Mouse (Mus musculus) small intestine, adult 2 months (tissue): ENCODE results near the gene Hs3st3b1. TPM values are rescaled to one million over a fixed set of nuclear protein-coding genes. Genes with fewer than 3 reads are reported as not detected.

Source experiments
- H3K27ac ChIP-seq: fragments of 200-500 bp; 2 replicates; pipeline ENCODE4 v1.5.1; 2012; ENCODE audit warnings: low read depth, low read length, control low read depth, inconsistent platforms; ENCODE audit not compliant: insufficient read depth
- H3K27me3 ChIP-seq: fragments of 200-500 bp; 2 replicates; pipeline ENCODE4 v1.6.1; 2012; ENCODE audit warnings: mild to moderate bottlenecking, moderate library complexity, low read length, inconsistent platforms; ENCODE audit not compliant: control insufficient read depth, insufficient read depth
- H3K36me3 ChIP-seq: fragments of 200-500 bp; 2 replicates; pipeline ENCODE4 v1.6.1; 2012; ENCODE audit warnings: mild to moderate bottlenecking, low read length, control low read depth, inconsistent platforms; ENCODE audit not compliant: control insufficient read depth, insufficient read depth
- H3K4me1 ChIP-seq: fragments of 200-500 bp; 2 replicates; pipeline ENCODE4 v1.6.1; 2012; ENCODE audit warnings: low read length, inconsistent platforms, mixed read lengths; ENCODE audit not compliant: control insufficient read depth, insufficient read depth, insufficient read length
- H3K4me3 ChIP-seq: fragments of 200-500 bp; 2 replicates; pipeline ENCODE4 v1.5.1; 2012; ENCODE audit warnings: low read depth, mild to moderate bottlenecking, control low read depth, inconsistent platforms, low read length, moderate library complexity
- CTCF ChIP-seq: fragments of 200-500 bp; IDR thresholded peaks from 2 replicates; pipeline ENCODE4 v1.5.1; 2012; ENCODE audit warnings: low read depth, mild to moderate bottlenecking, control low read depth, inconsistent platforms, low read length, moderate library complexity, mixed read lengths; ENCODE audit not compliant: insufficient replicate concordance, insufficient read length; ENCODE audit errors: extremely low read depth
- POLR2A ChIP-seq: fragments of 200-500 bp; IDR thresholded peaks from 2 replicates; pipeline ENCODE4 v1.6.1; 2012; ENCODE audit warnings: low read depth, mild to moderate bottlenecking, control low read depth, inconsistent platforms, low read length, moderate library complexity
- WGBS: fragments of 180-500 bp; shearing (Covaris S2); methylation state at CpG from one replicate; pipeline ENCODE4 v1.1.7; 2018; 5-methylcytosine and 5-hydroxymethylcytosine counted together
- polyA plus RNA-seq: library from polyadenylated mRNA; depleted of rRNA; stranded (reverse); fragments of >200 nt; gene quantifications from 2 replicates; pipeline ENCODE4 v1.2.3, GENCODE M21; 2012

Hs3st3b1 gene
- polyA plus RNA-seq, 1 experiment: 3.7 TPM

- Histone ChIP-seq H3K27ac (no peak overlapping the region), H3K36me3 (no peaks in the 10 kb centered on the region), H3K27me3 (no peaks in the 10 kb centered on the region), H3K4me3 (no peak overlapping the region), H3K4me1 (no peaks in the 10 kb centered on the region; the same call in 1 of the 2 replicates)
- 87% methylated on average over 2 of the region's 2 CpGs for WGBS
- TF ChIP-seq POLR2A (no peak), CTCF (no peak)
Observed at GRCm38 (mm10) chr11:63947024-63947423, 24.9 kb upstream of the Hs3st3b1 start.

GRCm38 (mm10) chr11:63943947-63944346, 21.9 kb upstream of the Hs3st3b1 start:
- TF ChIP-seq CTCF: no peak
- no peak for TF ChIP-seq POLR2A
- H3K4me1 ChIP-seq: no peaks in the 10 kb centered on the region; the same call in 1 of the 2 replicates
- no peak overlapping the region for H3K27ac ChIP-seq
- H3K27me3 ChIP-seq: no peaks in the 10 kb centered on the region
- WGBS: 89% methylated on average over 3 of the region's 3 CpGs
- H3K4me3 ChIP-seq: no peak overlapping the region
- H3K36me3 ChIP-seq: no peaks in the 10 kb centered on the region

- Histone ChIP-seq H3K4me1 (no peaks in the 10 kb centered on the region; the same call in 1 of the 2 replicates), H3K36me3 (no peaks in the 10 kb centered on the region), H3K27me3 (no peaks in the 10 kb centered on the region), H3K4me3 (no peak overlapping the region), H3K27ac (no peak overlapping the region)
- 92% methylated on average over 13 of the region's 13 CpGs for WGBS
- no peak for TF ChIP-seq CTCF
- no peak for TF ChIP-seq POLR2A
Observed at GRCm38 (mm10) chr11:63943268-63943890, 21.3 kb upstream of the Hs3st3b1 start.

GRCm38 (mm10) chr11:63942177-63942576, 20.1 kb upstream of the Hs3st3b1 start:
- Histone ChIP-seq H3K36me3 (no peaks in the 10 kb centered on the region), H3K4me1 (no peaks in the 10 kb centered on the region), H3K27ac (no peak overlapping the region), H3K27me3 (no peaks in the 10 kb centered on the region), H3K4me3 (no peak overlapping the region)
- TF ChIP-seq POLR2A (no peak), CTCF (no peak)
- 45% methylated on average over 8 of the region's 8 CpGs for WGBS

- WGBS: 50% methylated on average over 3 of the region's 3 CpGs
- H3K27ac ChIP-seq: no peak overlapping the region
- TF ChIP-seq POLR2A (no peak), CTCF (no peak)
- H3K36me3 ChIP-seq: no peaks in the 10 kb centered on the region
- no peak overlapping the region for H3K4me3 ChIP-seq
- no peaks in the 10 kb centered on the region for H3K4me1 ChIP-seq
- H3K27me3 ChIP-seq: no peaks in the 10 kb centered on the region
Observed at GRCm38 (mm10) chr11:63936641-63937040, 14.6 kb upstream of the Hs3st3b1 start.

- Histone ChIP-seq H3K27ac (no peak overlapping the region), H3K4me1 (peaks cover 4% of the 10 kb centered on the region; the same call in 1 of the 2 replicates), H3K27me3 (peaks cover 36% of the 10 kb centered on the region), H3K36me3 (no peaks in the 10 kb centered on the region), H3K4me3 (no peak overlapping the region)
- WGBS: 74% methylated on average over 6 of the region's 6 CpGs
- TF ChIP-seq CTCF (no peak), POLR2A (no peak)
Observed at GRCm38 (mm10) chr11:63926901-63927300, 4.8 kb upstream of the Hs3st3b1 start.

GRCm38 (mm10) chr11:63925161-63925582, 3.1 kb upstream of the Hs3st3b1 start:
- 2% methylated on average over 31 of the region's 31 CpGs for WGBS
- no peak for TF ChIP-seq POLR2A
- TF ChIP-seq CTCF: peak; percentile 73
- peak overlapping the region; percentile 55 for H3K4me3 ChIP-seq
- no peak overlapping the region for H3K27ac ChIP-seq
- peaks cover 10% of the 10 kb centered on the region; the same call in 1 of the 2 replicates for H3K4me1 ChIP-seq
- peaks cover 53% of the 10 kb centered on the region for H3K27me3 ChIP-seq
- H3K36me3 ChIP-seq: no peaks in the 10 kb centered on the region
